Mouse (Mus musculus): ENCODE measurements at regions not wholly inside any gene's neighbourhood (a gene's known extent, or its start where the extent isn't known, plus 50 kb on each side); places are given as distances from the start of the nearest gene placed in this dataset.

GRCm38 (mm10) chr10:72923611-72924010 lies 175.5 kb upstream of the Pcdh15 start:
- DNase-seq: no peak

- no peak for DNase-seq
These were observed 142.2 kb upstream of the Pcdh15 start for GRCm38 (mm10) chr10:72956957-72957356.

- DNase-seq: no peak
These were observed 139.1 kb upstream of the Pcdh15 start for GRCm38 (mm10) chr10:72960051-72960450.

- peak; percentile 4 for DNase-seq
These were observed 117.8 kb upstream of the Pcdh15 start for GRCm38 (mm10) chr10:72981359-72981758.

GRCm38 (mm10) chr10:72988355-72988754 lies 110.8 kb upstream of the Pcdh15 start:
- no peak for DNase-seq

- DNase-seq: no peak
These were observed 88.2 kb upstream of the Pcdh15 start for GRCm38 (mm10) chr10:73010897-73011296.

GRCm38 (mm10) chr10:73011874-73012273 lies 87.3 kb upstream of the Pcdh15 start:
- no peak for DNase-seq

GRCm38 (mm10) chr10:73037476-73037875 lies 61.7 kb upstream of the Pcdh15 start:
- no peak for DNase-seq

GRCm38 (mm10) chr10:73039551-73039950 lies 59.6 kb upstream of the Pcdh15 start:
- no peak for DNase-seq

Data from right cerebral cortex, postnatal 14 days (tissue).